Mouse (Mus musculus) limb, embryonic 11.5 days (tissue): ENCODE results near the gene Serpinb1b. TPM values are rescaled to one million over a fixed set of nuclear protein-coding genes. Genes with fewer than 3 reads are reported as not detected.

Experiments
- ATAC-seq: fragments of 200-750 bp; cut with Nextera tagmentation; 2 replicates; pipeline ENCODE4 v1.8.0; 2017; ENCODE audit warnings: low read depth; ENCODE audit not compliant: insufficient number of reproducible peaks, low FRiP score, low TSS enrichment
- DNase-seq: peaks from one replicate; pipeline ENCODE4 v3.0.0-alpha.2; 2015; ENCODE audit warnings: low spot score
- H3K27ac ChIP-seq: fragments of 300-500 bp; sonication (generic); replicated peaks from 2 replicates; pipeline ENCODE4 v1.5.1; 2014; ENCODE audit warnings: low read depth, mild to moderate bottlenecking, low read length
- H3K27me3 ChIP-seq: fragments of 300-500 bp; sonication (generic); 2 replicates; pipeline ENCODE4 v1.6.1; 2014; ENCODE audit warnings: mild to moderate bottlenecking, low read length, mixed read lengths; ENCODE audit not compliant: control insufficient read depth, insufficient read depth
- H3K36me3 ChIP-seq: fragments of 300-500 bp; sonication (generic); 2 replicates; pipeline ENCODE4 v1.6.1; 2014; ENCODE audit warnings: mild to moderate bottlenecking, low read length, moderate library complexity, mixed read lengths; ENCODE audit not compliant: control insufficient read depth, insufficient read depth
- H3K4me1 ChIP-seq: fragments of 300-500 bp; sonication (generic); 2 replicates; pipeline ENCODE4 v1.6.1; 2014; ENCODE audit warnings: low read length, mixed read lengths; ENCODE audit not compliant: control insufficient read depth, insufficient read depth
- H3K4me2 ChIP-seq: fragments of 300-500 bp; sonication (generic); 2 replicates; pipeline ENCODE4 v1.6.1; 2014; ENCODE audit warnings: low read depth, mild to moderate bottlenecking, moderate library complexity; ENCODE audit not compliant: severe bottlenecking
- H3K4me3 ChIP-seq: fragments of 300-500 bp; sonication (generic); 2 replicates; pipeline ENCODE4 v1.5.1; 2014; ENCODE audit warnings: low read depth, low read length
- H3K9ac ChIP-seq: fragments of 300-500 bp; sonication (generic); 2 replicates; pipeline ENCODE4 v1.6.1; 2014; ENCODE audit warnings: mild to moderate bottlenecking, low read length
- H3K9me3 ChIP-seq: fragments of 300-500 bp; sonication (generic); 2 replicates; pipeline ENCODE4 v1.6.1; 2016; ENCODE audit warnings: low read length; ENCODE audit not compliant: control insufficient read depth
- WGBS: fragments of 180-500 bp; shearing (Covaris S2); extraction: QIAGEN DNeasy Blood & Tissue Kit; methylation state at CpG from one replicate; pipeline ENCODE4 v1.1.7; 2014; 5-methylcytosine and 5-hydroxymethylcytosine counted together
- polyA plus RNA-seq: library from polyadenylated mRNA; unstranded; fragments of >200 nt; fragmentation: Nextera tagmentation; extraction: Ambion mirVana; gene quantifications from 2 replicates; pipeline ENCODE4 v1.2.1, GENCODE M21; 2014

Gene Serpinb1b
- polyA plus RNA-seq, 1 experiment from 2014 or later = not detected

GRCm38 (mm10) chr13:33067387-33067977 lies 10.9 kb upstream of the Serpinb1b start:
- no peak overlapping the region for H3K27ac ChIP-seq
- no peak overlapping the region for H3K4me2 ChIP-seq
- H3K36me3 ChIP-seq = no peaks in the 10 kb centered on the region
- no peak overlapping the region for H3K9ac ChIP-seq
- H3K27me3 ChIP-seq = no peaks in the 10 kb centered on the region
- no peaks in the 10 kb centered on the region for H3K4me1 ChIP-seq
- H3K4me3 ChIP-seq = no peak overlapping the region
- H3K9me3 ChIP-seq = no peaks in the 10 kb centered on the region
- DNase-seq (no peak), ATAC-seq (no peak)
- 74% methylated on average over 1 of the region's 1 CpGs for WGBS

GRCm38 (mm10) chr13:33068164-33068563 lies 10.2 kb upstream of the Serpinb1b start:
- no peaks in the 10 kb centered on the region for H3K9me3 ChIP-seq
- WGBS = 87% methylated on average over 3 of the region's 3 CpGs
- H3K4me3 ChIP-seq = no peak overlapping the region
- no peaks in the 10 kb centered on the region for H3K4me1 ChIP-seq
- H3K27ac ChIP-seq = no peak overlapping the region
- DNase-seq (no peak), ATAC-seq (no peak)
- no peaks in the 10 kb centered on the region for H3K27me3 ChIP-seq
- no peak overlapping the region for H3K9ac ChIP-seq
- no peak overlapping the region for H3K4me2 ChIP-seq
- no peaks in the 10 kb centered on the region for H3K36me3 ChIP-seq

GRCm38 (mm10) chr13:33071776-33072175 lies 6.6 kb upstream of the Serpinb1b start:
- 79% methylated on average over 5 of the region's 5 CpGs for WGBS
- Histone ChIP-seq H3K9me3 (no peaks in the 10 kb centered on the region), H3K9ac (no peak overlapping the region), H3K27ac (no peak overlapping the region), H3K36me3 (no peaks in the 10 kb centered on the region), H3K4me2 (no peak overlapping the region), H3K4me3 (no peak overlapping the region), H3K27me3 (no peaks in the 10 kb centered on the region), H3K4me1 (no peaks in the 10 kb centered on the region)
- DNase-seq (no peak), ATAC-seq (no peak)

- Histone ChIP-seq H3K4me1 (no peaks in the 10 kb centered on the region), H3K4me3 (no peak overlapping the region), H3K9ac (no peak overlapping the region), H3K27ac (no peak overlapping the region), H3K4me2 (no peak overlapping the region), H3K36me3 (no peaks in the 10 kb centered on the region), H3K27me3 (no peaks in the 10 kb centered on the region), H3K9me3 (no peaks in the 10 kb centered on the region)
- no peak for DNase-seq
- no peak for ATAC-seq
These were observed 4.3 kb upstream of the Serpinb1b start for GRCm38 (mm10) chr13:33074029-33074428.

GRCm38 (mm10) chr13:33076247-33076646 lies 2.1 kb upstream of the Serpinb1b start:
- H3K27me3 ChIP-seq = no peaks in the 10 kb centered on the region
- no peaks in the 10 kb centered on the region for H3K9me3 ChIP-seq
- no peaks in the 10 kb centered on the region for H3K36me3 ChIP-seq
- WGBS = 74% methylated on average over 3 of the region's 3 CpGs
- no peak overlapping the region for H3K4me3 ChIP-seq
- H3K9ac ChIP-seq = no peak overlapping the region
- H3K27ac ChIP-seq = no peak overlapping the region
- H3K4me2 ChIP-seq = no peak overlapping the region
- ATAC-seq (no peak), DNase-seq (no peak)
- no peaks in the 10 kb centered on the region for H3K4me1 ChIP-seq

GRCm38 (mm10) chr13:33077026-33077685 lies 1.2 kb upstream of the Serpinb1b start:
- Histone ChIP-seq H3K4me1 (no peaks in the 10 kb centered on the region), H3K9ac (no peak overlapping the region), H3K4me3 (no peak overlapping the region), H3K4me2 (no peak overlapping the region), H3K27ac (no peak overlapping the region), H3K36me3 (no peaks in the 10 kb centered on the region), H3K9me3 (no peaks in the 10 kb centered on the region), H3K27me3 (no peaks in the 10 kb centered on the region)
- DNase-seq = no peak
- ATAC-seq = no peak
- WGBS = 87% methylated on average over 10 of the region's 10 CpGs

GRCm38 (mm10) chr13:33079391-33079790 lies 1.0 kb downstream of the Serpinb1b start:
- no peaks in the 10 kb centered on the region for H3K27me3 ChIP-seq
- ATAC-seq = no peak
- H3K9ac ChIP-seq = no peak overlapping the region
- no peak overlapping the region for H3K27ac ChIP-seq
- no peaks in the 10 kb centered on the region for H3K36me3 ChIP-seq
- H3K4me3 ChIP-seq = no peak overlapping the region
- no peak overlapping the region for H3K4me2 ChIP-seq
- 31% methylated on average over 6 of the region's 6 CpGs for WGBS
- no peaks in the 10 kb centered on the region for H3K4me1 ChIP-seq
- H3K9me3 ChIP-seq = no peaks in the 10 kb centered on the region
- DNase-seq = no peak

GRCm38 (mm10) chr13:33080356-33080755 lies 2.0 kb downstream of the Serpinb1b start:
- no peak overlapping the region for H3K4me3 ChIP-seq
- ATAC-seq (no peak), DNase-seq (peak; percentile 37)
- no peaks in the 10 kb centered on the region for H3K4me1 ChIP-seq
- no peaks in the 10 kb centered on the region for H3K9me3 ChIP-seq
- H3K27ac ChIP-seq = no peak overlapping the region
- WGBS = 18% methylated on average over 3 of the region's 3 CpGs
- H3K4me2 ChIP-seq = no peak overlapping the region
- H3K9ac ChIP-seq = no peak overlapping the region
- no peaks in the 10 kb centered on the region for H3K36me3 ChIP-seq
- no peaks in the 10 kb centered on the region for H3K27me3 ChIP-seq

GRCm38 (mm10) chr13:33083834-33084233 lies 5.5 kb downstream of the Serpinb1b start:
- no peaks in the 10 kb centered on the region for H3K36me3 ChIP-seq
- no peak overlapping the region for H3K4me3 ChIP-seq
- no peak overlapping the region for H3K4me2 ChIP-seq
- H3K4me1 ChIP-seq = no peaks in the 10 kb centered on the region
- H3K9me3 ChIP-seq = no peaks in the 10 kb centered on the region
- ATAC-seq (no peak), DNase-seq (no peak)
- WGBS = 72% methylated on average over 2 of the region's 2 CpGs
- no peak overlapping the region for H3K27ac ChIP-seq
- H3K9ac ChIP-seq = no peak overlapping the region
- no peaks in the 10 kb centered on the region for H3K27me3 ChIP-seq
